Mouse (Mus musculus): ENCODE results near the gene Itgav. TPM values are rescaled to one million over a fixed set of nuclear protein-coding genes. Genes with fewer than 3 reads are reported as not detected.

Itgav gene
- polyA plus RNA-seq, 1 experiment from 2014 or later, result 83.2 TPM

GRCm38 (mm10) chr2:83714783-83715182 is 9.4 kb upstream of the Itgav start:
- Histone ChIP-seq H3K4me2 (replicated peaks) (no peak overlapping the region), H3K27ac (no peak overlapping the region), H3K4me1 (no peaks in the 10 kb centered on the region; the same call in 1 of the 2 replicates), H3K9ac (no peak overlapping the region), H3K27me3 (no peaks in the 10 kb centered on the region), H3K9me3 (no peaks in the 10 kb centered on the region), H3K4me3 (no peak overlapping the region), H3K36me3 (no peaks in the 10 kb centered on the region)
- WGBS, result 19% methylated on average over 6 of the region's 6 CpGs
- ATAC-seq (ENCODE audit: insufficient number of reproducible peaks, insufficient read depth, low FRiP score, low TSS enrichment), result peak; percentile 85

- no peaks in the 10 kb centered on the region for H3K36me3 ChIP-seq
- no peak overlapping the region for H3K4me3 ChIP-seq
- WGBS, result 92% methylated on average over 4 of the region's 4 CpGs
- no peak overlapping the region for H3K9ac ChIP-seq
- H3K4me2 ChIP-seq (replicated peaks), result no peak overlapping the region
- H3K27ac ChIP-seq, result no peak overlapping the region
- no peaks in the 10 kb centered on the region for H3K9me3 ChIP-seq
- ATAC-seq (ENCODE audit: insufficient number of reproducible peaks, insufficient read depth, low FRiP score, low TSS enrichment), result no peak
- no peaks in the 10 kb centered on the region for H3K27me3 ChIP-seq
- H3K4me1 ChIP-seq, result peaks cover 3% of the 10 kb centered on the region; the same call in 1 of the 2 replicates
These were observed 5.9 kb upstream of the Itgav start for GRCm38 (mm10) chr2:83718341-83718740.

GRCm38 (mm10) chr2:83721635-83722034 is 2.6 kb upstream of the Itgav start:
- Histone ChIP-seq H3K4me1 (peaks cover 12% of the 10 kb centered on the region; the same call in 1 of the 2 replicates), H3K4me3 (no peak overlapping the region), H3K9me3 (no peaks in the 10 kb centered on the region), H3K4me2 (replicated peaks) (no peak overlapping the region), H3K27me3 (no peaks in the 10 kb centered on the region), H3K27ac (no peak overlapping the region), H3K36me3 (no peaks in the 10 kb centered on the region), H3K9ac (no peak overlapping the region)
- ATAC-seq (ENCODE audit: insufficient number of reproducible peaks, insufficient read depth, low FRiP score, low TSS enrichment), result no peak
- 84% methylated on average over 3 of the region's 3 CpGs for whole genome bisulfite sequencing

GRCm38 (mm10) chr2:83722936-83723335 is 1.3 kb upstream of the Itgav start:
- ATAC-seq (ENCODE audit: insufficient number of reproducible peaks, insufficient read depth, low FRiP score, low TSS enrichment), result no peak
- Histone ChIP-seq H3K27ac (peak overlapping the region; percentile 99), H3K9ac (no peak overlapping the region), H3K4me2 (replicated peaks) (peak overlapping the region; percentile 65), H3K4me3 (no peak overlapping the region), H3K4me1 (peaks cover 12% of the 10 kb centered on the region; the same call in 1 of the 2 replicates), H3K36me3 (no peaks in the 10 kb centered on the region), H3K9me3 (no peaks in the 10 kb centered on the region), H3K27me3 (no peaks in the 10 kb centered on the region)

- Histone ChIP-seq H3K36me3 (no peaks in the 10 kb centered on the region), H3K27me3 (no peaks in the 10 kb centered on the region), H3K27ac (peak overlapping the region; percentile 99), H3K4me2 (replicated peaks) (peak overlapping the region; percentile 65), H3K9me3 (no peaks in the 10 kb centered on the region), H3K4me3 (peak overlapping the region; percentile 87), H3K9ac (peak overlapping the region; percentile 90), H3K4me1 (peaks cover 12% of the 10 kb centered on the region; the same call in 1 of the 2 replicates)
- WGBS, result 32% methylated on average over 2 of the region's 2 CpGs
- no peak for ATAC-seq (ENCODE audit: insufficient number of reproducible peaks, insufficient read depth, low FRiP score, low TSS enrichment)
These were observed 851 bp upstream of the Itgav start for GRCm38 (mm10) chr2:83723346-83723745.

- H3K4me2 ChIP-seq (replicated peaks), result peak overlapping the region; percentile 65
- H3K9me3 ChIP-seq, result no peaks in the 10 kb centered on the region
- ATAC-seq (ENCODE audit: insufficient number of reproducible peaks, insufficient read depth, low FRiP score, low TSS enrichment), result peak; percentile 57
- H3K27ac ChIP-seq, result peak overlapping the region; percentile 99
- H3K9ac ChIP-seq, result peak overlapping the region; percentile 90
- peak overlapping the region; percentile 87 for H3K4me3 ChIP-seq
- H3K4me1 ChIP-seq, result peaks cover 12% of the 10 kb centered on the region; the same call in 1 of the 2 replicates
- H3K36me3 ChIP-seq, result no peaks in the 10 kb centered on the region
- WGBS, result 3% methylated on average over 44 of the region's 44 CpGs
- H3K27me3 ChIP-seq, result no peaks in the 10 kb centered on the region
These were observed 882 bp downstream of the Itgav start for GRCm38 (mm10) chr2:83724827-83725730.

GRCm38 (mm10) chr2:83725796-83726195 is 1.6 kb downstream of the Itgav start:
- Histone ChIP-seq H3K9ac (0 out of 2 replicates have a peak overlapping the region, but pooled peaks have one; percentile 90), H3K4me3 (peak overlapping the region; percentile 87), H3K9me3 (no peaks in the 10 kb centered on the region), H3K4me2 (replicated peaks) (peak overlapping the region; percentile 65), H3K4me1 (peaks cover 12% of the 10 kb centered on the region; the same call in 1 of the 2 replicates), H3K27ac (no peak overlapping the region), H3K27me3 (no peaks in the 10 kb centered on the region), H3K36me3 (peaks cover 2% of the 10 kb centered on the region; the same call in 1 of the 2 replicates)
- WGBS, result 61% methylated on average over 4 of the region's 4 CpGs
- no peak for ATAC-seq (ENCODE audit: insufficient number of reproducible peaks, insufficient read depth, low FRiP score, low TSS enrichment)

GRCm38 (mm10) chr2:83728238-83728682 is 4.1 kb downstream of the Itgav start:
- Histone ChIP-seq H3K27me3 (no peaks in the 10 kb centered on the region), H3K4me3 (no peak overlapping the region), H3K4me1 (peaks cover 10% of the 10 kb centered on the region; the same call in 1 of the 2 replicates), H3K9ac (no peak overlapping the region), H3K9me3 (no peaks in the 10 kb centered on the region), H3K36me3 (peaks cover 4% of the 10 kb centered on the region; the same call in 1 of the 2 replicates), H3K27ac (no peak overlapping the region), H3K4me2 (replicated peaks) (no peak overlapping the region)
- no peak for ATAC-seq (ENCODE audit: insufficient number of reproducible peaks, insufficient read depth, low FRiP score, low TSS enrichment)
- 80% methylated on average over 4 of the region's 4 CpGs for WGBS

GRCm38 (mm10) chr2:83729339-83729738 is 5.1 kb downstream of the Itgav start:
- no peak overlapping the region for H3K4me2 ChIP-seq (replicated peaks)
- no peaks in the 10 kb centered on the region for H3K9me3 ChIP-seq
- no peak for ATAC-seq (ENCODE audit: insufficient number of reproducible peaks, insufficient read depth, low FRiP score, low TSS enrichment)
- H3K4me1 ChIP-seq, result peaks cover 5% of the 10 kb centered on the region; the same call in 1 of the 2 replicates
- no peaks in the 10 kb centered on the region for H3K27me3 ChIP-seq
- peaks cover 4% of the 10 kb centered on the region; the same call in 1 of the 2 replicates for H3K36me3 ChIP-seq
- H3K4me3 ChIP-seq, result no peak overlapping the region
- no peak overlapping the region for H3K9ac ChIP-seq
- WGBS, result 77% methylated on average over 5 of the region's 5 CpGs
- no peak overlapping the region for H3K27ac ChIP-seq

GRCm38 (mm10) chr2:83732896-83733295 is 8.7 kb downstream of the Itgav start:
- 89% methylated on average over 4 of the region's 4 CpGs for WGBS
- H3K36me3 ChIP-seq, result peaks cover 11% of the 10 kb centered on the region; the same call in 1 of the 2 replicates
- no peak for ATAC-seq (ENCODE audit: insufficient number of reproducible peaks, insufficient read depth, low FRiP score, low TSS enrichment)

GRCm38 (mm10) chr2:83733981-83734393 is 9.8 kb downstream of the Itgav start:
- 0 out of 2 replicates have a peak, but pooled peaks cover 4% of the 10 kb centered on the region for H3K4me1 ChIP-seq
- 93% methylated on average over 13 of the region's 13 CpGs for WGBS
- no peak overlapping the region for H3K27ac ChIP-seq
- no peak overlapping the region for H3K4me3 ChIP-seq
- H3K9me3 ChIP-seq, result no peaks in the 10 kb centered on the region
- H3K36me3 ChIP-seq, result peaks cover 18% of the 10 kb centered on the region; the same call in 1 of the 2 replicates
- H3K27me3 ChIP-seq, result no peaks in the 10 kb centered on the region
- ATAC-seq (ENCODE audit: insufficient number of reproducible peaks, insufficient read depth, low FRiP score, low TSS enrichment), result no peak
- no peak overlapping the region for H3K4me2 ChIP-seq (replicated peaks)
- H3K9ac ChIP-seq, result no peak overlapping the region

More at GRCm38 (mm10) chr2:83732896-83733295, 8.7 kb downstream of the Itgav start:
- H3K27ac ChIP-seq, result no peak overlapping the region
- H3K27me3 ChIP-seq, result no peaks in the 10 kb centered on the region
- H3K4me3 ChIP-seq, result no peak overlapping the region
- no peaks in the 10 kb centered on the region for H3K4me1 ChIP-seq
- H3K4me2 ChIP-seq (replicated peaks), result no peak overlapping the region
- H3K9me3 ChIP-seq, result no peaks in the 10 kb centered on the region
- H3K9ac ChIP-seq, result no peak overlapping the region

- H3K27ac ChIP-seq, result no peak overlapping the region
These were observed 11.1 kb downstream of the Itgav start for GRCm38 (mm10) chr2:83735276-83735675.

More at GRCm38 (mm10) chr2:83735276-83735675, 11.1 kb downstream of the Itgav start:
- Histone ChIP-seq H3K9ac (no peak overlapping the region), H3K4me2 (replicated peaks) (no peak overlapping the region), H3K36me3 (peaks cover 18% of the 10 kb centered on the region; the same call in 1 of the 2 replicates), H3K4me3 (no peak overlapping the region), H3K27me3 (no peaks in the 10 kb centered on the region), H3K4me1 (peaks cover 10% of the 10 kb centered on the region), H3K9me3 (no peaks in the 10 kb centered on the region)
- ATAC-seq (ENCODE audit: insufficient number of reproducible peaks, insufficient read depth, low FRiP score, low TSS enrichment), result no peak
- WGBS, result 84% methylated on average over 5 of the region's 5 CpGs
